Mouse (Mus musculus): Measurements from ENCODE around the gene Klhl40.

DNA sequence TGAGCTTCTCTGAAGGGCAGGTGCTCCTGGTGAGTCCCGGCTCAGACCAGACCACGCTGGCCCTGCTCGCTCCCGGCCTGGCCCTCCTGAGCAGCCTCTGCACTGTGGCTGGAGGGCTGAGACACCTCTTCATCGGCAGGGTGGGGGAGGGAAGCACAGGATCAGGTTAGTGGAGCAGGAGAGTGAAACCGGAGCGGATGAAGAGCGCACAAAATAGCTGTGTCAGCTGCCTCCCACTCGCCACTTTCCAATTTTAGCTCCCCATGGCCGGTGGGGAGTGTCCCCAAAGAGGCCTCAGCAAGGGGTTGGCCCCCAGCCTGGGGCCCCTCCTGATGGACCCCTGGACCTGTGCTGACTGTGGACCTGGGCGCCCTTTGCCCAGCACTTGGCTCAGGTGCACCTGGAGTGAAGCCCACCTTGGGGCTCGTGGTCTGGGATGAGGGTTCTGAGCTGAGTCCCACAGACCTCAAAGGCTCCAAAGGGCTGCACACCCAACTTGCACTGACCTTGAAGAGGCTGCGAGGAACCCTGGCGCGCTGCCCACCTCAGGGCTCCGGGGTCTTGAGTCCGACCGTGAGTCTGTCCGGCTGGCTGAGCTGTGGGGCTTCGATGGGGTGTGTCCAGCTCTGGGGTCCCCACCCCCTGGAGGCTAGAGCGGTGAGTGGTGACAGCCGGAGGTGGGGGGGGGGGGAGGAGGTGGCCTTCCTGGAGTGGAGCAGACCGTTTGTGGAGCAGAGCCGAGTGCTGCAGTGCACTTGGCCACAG is 14.5 kb downstream of the Klhl40 start, which contains the start of gene Hhatl:
- no peak for TF ChIP-seq CTCF (IDR thresholded peaks at IDR 0.05; ENCODE audit: borderline replicate concordance, insufficient read depth, low read length)
- no peak for TF ChIP-seq POLR2A (IDR thresholded peaks at IDR 0.05; ENCODE audit: low read depth, low read length)
